In the genomic region with DNA sequence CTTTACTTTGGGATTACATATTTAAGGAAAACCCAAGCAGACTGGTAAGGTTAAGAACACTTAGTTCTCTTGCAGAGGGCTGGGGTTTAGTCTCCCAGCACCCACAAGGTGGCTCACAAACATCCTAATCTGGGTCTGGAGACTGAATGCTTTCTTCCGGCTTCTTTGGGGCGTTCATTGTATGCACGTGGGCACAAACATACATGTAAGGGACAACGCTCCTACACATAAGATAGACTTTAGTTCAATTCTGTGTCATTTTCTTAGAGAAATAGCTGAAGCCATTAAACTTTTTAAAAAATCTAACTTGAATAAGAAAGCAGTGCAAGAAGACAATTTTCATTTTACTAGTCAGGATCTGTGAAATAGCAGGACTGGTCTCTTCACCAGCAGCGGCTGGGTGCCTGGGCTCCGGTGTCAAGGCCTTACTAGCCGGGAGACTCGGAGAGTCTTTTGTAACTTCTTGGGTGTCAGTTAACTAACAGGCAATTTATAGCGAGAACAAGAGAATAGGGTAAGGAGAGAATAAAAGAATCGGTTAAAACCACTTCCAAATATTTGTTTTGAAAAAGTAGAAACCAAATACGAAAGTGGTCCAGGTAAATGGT, we compare ENCODE assay signal across 8 mouse cellular contexts. TPM values are rescaled to one million over a fixed set of nuclear protein-coding genes. Genes with fewer than 3 reads are reported as not detected.
DNase-seq lines count a peak whose midpoint lies in the region; ATAC-seq lines count a peak whose summit lies in the region.

No protein-coding gene starts in this region.

- H3K4me2 ChIP-seq in kidney, embryonic 16.5 days (replicated peaks; ENCODE audit: low read depth, low read length) = peak overlapping the region; percentile 79
- H3K4me2 ChIP-seq in forebrain, embryonic 13.5 days = peak overlapping the region; percentile 95
- peak overlapping the region; percentile 99 for H3K4me2 ChIP-seq in liver, embryonic 11.5 days

- no peak for DNase-seq in kidney, adult 11 months
- DNase-seq in NIH3T3 (ENCODE audit: low read depth) = peak; percentile 65
- DNase-seq in liver, embryonic 11.5 days (ENCODE audit: low spot score) = no peak
- DNase-seq in retina, embryonic 14.5 days (ENCODE audit: low spot score) = peak; percentile 41
- DNase-seq in left cerebral cortex, adult 18-20 months (ENCODE audit: low spot score in 2 of 2) = no peak
- no peak for DNase-seq in right cerebral cortex, postnatal 10 days (ENCODE audit: low spot score in 2 of 2)

- no peaks in the 10 kb centered on the region for H3K9me3 ChIP-seq in kidney, embryonic 16.5 days (ENCODE audit: low read length)
- H3K9me3 ChIP-seq in forebrain, embryonic 13.5 days (replicated peaks) = no peaks in the 10 kb centered on the region
- no peaks in the 10 kb centered on the region for H3K9me3 ChIP-seq in liver, embryonic 11.5 days (ENCODE audit: control insufficient read depth, low read length)

- peaks cover 14% of the 10 kb centered on the region for H3K4me1 ChIP-seq in kidney, embryonic 16.5 days (ENCODE audit: insufficient read depth, low read length)
- peaks cover 27% of the 10 kb centered on the region for H3K4me1 ChIP-seq in forebrain, embryonic 13.5 days
- peaks cover 15% of the 10 kb centered on the region for H3K4me1 ChIP-seq in liver, embryonic 11.5 days (replicated peaks; ENCODE audit: control insufficient read depth, insufficient read depth, low read length)

- peak overlapping the region; percentile 79 for H3K9ac ChIP-seq in kidney, embryonic 16.5 days (replicated peaks; ENCODE audit: low read length)
- H3K9ac ChIP-seq in forebrain, embryonic 13.5 days = peak overlapping the region; percentile 89
- H3K9ac ChIP-seq in liver, embryonic 11.5 days (ENCODE audit: low read depth, low read length) = peak overlapping the region; percentile 96

- under 1% methylated on average over 11 of the region's 11 CpGs for WGBS in kidney, embryonic 16.5 days
- WGBS in forebrain, embryonic 13.5 days = under 1% methylated on average over 11 of the region's 11 CpGs
- WGBS in liver, embryonic 11.5 days = under 1% methylated on average over 11 of the region's 11 CpGs

- H3K27me3 ChIP-seq in kidney, embryonic 16.5 days (ENCODE audit: insufficient read depth, low read length) = no peaks in the 10 kb centered on the region
- H3K27me3 ChIP-seq in forebrain, embryonic 13.5 days = no peaks in the 10 kb centered on the region
- H3K27me3 ChIP-seq in liver, embryonic 11.5 days (replicated peaks; ENCODE audit: control insufficient read depth, insufficient read depth, low read length) = no peaks in the 10 kb centered on the region

- H3K27ac ChIP-seq in kidney, embryonic 16.5 days (ENCODE audit: low read length) = peak overlapping the region; percentile 97
- peak overlapping the region; percentile 98; the same call in 1 of the 2 replicates for H3K27ac ChIP-seq in forebrain, embryonic 13.5 days
- H3K27ac ChIP-seq in liver, embryonic 11.5 days (ENCODE audit: low read depth, low read length) = peak overlapping the region; percentile 99; the same call in 1 of the 2 replicates

- H3K4me3 ChIP-seq in kidney, embryonic 16.5 days (ENCODE audit: low read length) = peak overlapping the region; percentile 89
- peak overlapping the region; percentile 80 for H3K4me3 ChIP-seq in forebrain, embryonic 13.5 days
- peak overlapping the region; percentile 83 for H3K4me3 ChIP-seq in liver, embryonic 11.5 days (ENCODE audit: low read depth, low read length)

- peaks cover 22% of the 10 kb centered on the region for H3K36me3 ChIP-seq in kidney, embryonic 16.5 days (ENCODE audit: insufficient read depth, low read length)
- peaks cover 26% of the 10 kb centered on the region for H3K36me3 ChIP-seq in forebrain, embryonic 13.5 days (ENCODE audit: poor library complexity, severe bottlenecking)
- H3K36me3 ChIP-seq in liver, embryonic 11.5 days (ENCODE audit: control insufficient read depth, insufficient read depth, low read length) = peaks cover 22% of the 10 kb centered on the region; the same call in 1 of the 2 replicates

- no peak for ATAC-seq in kidney, embryonic 16.5 days (ENCODE audit: low FRiP score, low TSS enrichment)
- no peak for ATAC-seq in forebrain, embryonic 13.5 days
- no peak for ATAC-seq in liver, embryonic 11.5 days (replicated peaks; ENCODE audit: low FRiP score)

RNA-seq across cellular contexts. Expression of a gene that starts 0.7 kb away (rescaled TPM):
- 120 and 129 TPM in 2 replicates for polyA plus RNA-seq in kidney, embryonic 16.5 days (2015; fragmentation: Nextera tagmentation; extraction: Ambion mirVana)
- 95.7 and 96.4 TPM in 2 replicates for polyA plus RNA-seq in forebrain, embryonic 13.5 days (2015; fragmentation: Nextera tagmentation; extraction: Ambion mirVana)
- 227 and 251 TPM in 2 replicates for polyA plus RNA-seq in liver, embryonic 11.5 days (2014; fragmentation: Nextera tagmentation; extraction: Ambion mirVana)
- total RNA-seq in left cerebral cortex, adult 18-20 months (2021) = 10 to 100 TPM; 53.0 TPM

RNA-seq across cellular contexts. Expression of a gene that starts 1.2 kb away (rescaled TPM):
- 100.0 and 111 TPM in 2 replicates for polyA plus RNA-seq in kidney, embryonic 16.5 days (2015; fragmentation: Nextera tagmentation; extraction: Ambion mirVana)
- polyA plus RNA-seq in forebrain, embryonic 13.5 days (2015; fragmentation: Nextera tagmentation; extraction: Ambion mirVana) = 151 and 154 TPM in 2 replicates
- 90.9 and 101 TPM in 2 replicates for polyA plus RNA-seq in liver, embryonic 11.5 days (2014; fragmentation: Nextera tagmentation; extraction: Ambion mirVana)
- 100 to 1,000 TPM; 202 to 210 TPM for total RNA-seq in left cerebral cortex, adult 18-20 months (2021)

RNA-seq across cellular contexts. Expression of a gene that starts 27.3 kb away (rescaled TPM):
- polyA plus RNA-seq in kidney, embryonic 16.5 days (2015; fragmentation: Nextera tagmentation; extraction: Ambion mirVana) = 3.8 and 4.9 TPM in 2 replicates
- polyA plus RNA-seq in forebrain, embryonic 13.5 days (2015; fragmentation: Nextera tagmentation; extraction: Ambion mirVana) = 7.4 and 7.9 TPM in 2 replicates
- polyA plus RNA-seq in liver, embryonic 11.5 days (2014; fragmentation: Nextera tagmentation; extraction: Ambion mirVana) = 2.2 and 3.0 TPM in 2 replicates
- total RNA-seq in left cerebral cortex, adult 18-20 months (2021) = 1 to 10 TPM; 8.3 to 8.6 TPM

RNA-seq across cellular contexts. Expression of a gene that starts 42.5 kb away (rescaled TPM):
- 21.5 and 22.6 TPM in 2 replicates for polyA plus RNA-seq in kidney, embryonic 16.5 days (2015; fragmentation: Nextera tagmentation; extraction: Ambion mirVana)
- polyA plus RNA-seq in forebrain, embryonic 13.5 days (2015; fragmentation: Nextera tagmentation; extraction: Ambion mirVana) = 23.6 and 24.9 TPM in 2 replicates
- polyA plus RNA-seq in liver, embryonic 11.5 days (2014; fragmentation: Nextera tagmentation; extraction: Ambion mirVana) = 38.3 and 44.4 TPM in 2 replicates
- total RNA-seq in left cerebral cortex, adult 18-20 months (2021) = 10 to 100 TPM; 20.1 to 20.5 TPM

RNA-seq across cellular contexts. Expression of a gene that starts 48.5 kb away (rescaled TPM):
- 42.1 and 47.7 TPM in 2 replicates for polyA plus RNA-seq in kidney, embryonic 16.5 days (2015; fragmentation: Nextera tagmentation; extraction: Ambion mirVana)
- 49.9 and 55.6 TPM in 2 replicates for polyA plus RNA-seq in forebrain, embryonic 13.5 days (2015; fragmentation: Nextera tagmentation; extraction: Ambion mirVana)
- 13.3 and 14.0 TPM in 2 replicates for polyA plus RNA-seq in liver, embryonic 11.5 days (2014; fragmentation: Nextera tagmentation; extraction: Ambion mirVana)
- 10 to 100 TPM; 87.7 to 92.8 TPM for total RNA-seq in left cerebral cortex, adult 18-20 months (2021)

Comparison
In these comparisons a context has a peak if more than half of its experiments do, and no peak if none do; other contexts are left out.
1. DNase-seq: peak in NIH3T3 (single experiment) and retina, embryonic 14.5 days (single experiment); none in kidney, adult 11 months (single experiment), liver, embryonic 11.5 days (single experiment), left cerebral cortex, adult 18-20 months (0 of 2) and right cerebral cortex, postnatal 10 days (0 of 2).
2. Peak in every context shown above with its lines, with median percentiles within 50 percentile points of each other: H3K27ac ChIP-seq, H3K4me2 ChIP-seq, H3K4me3 ChIP-seq and H3K9ac ChIP-seq.